Mouse (Mus musculus) midbrain, embryonic 10.5 days (tissue): ENCODE data around the gene Gm20708. TPM values are rescaled to one million over a fixed set of nuclear protein-coding genes. Genes with fewer than 3 reads are reported as not detected.
A peak's percentile ranks its signal among the peaks of the same experiment; 100 is the strongest.
"Not testable (repeated sequence)": the region's sequence is repeated elsewhere in the genome, so short reads cannot be mapped to it uniquely, and the experiment has no call there.

ENCODE experiments used
- DNase-seq: peaks from one replicate; pipeline ENCODE4 v3.0.0-alpha.2; 2017; ENCODE audit warnings: low spot score
- H3K27ac ChIP-seq: fragments of 300-500 bp; sonication (generic); replicated peaks from 2 replicates; pipeline ENCODE4 v1.5.1; 2016; ENCODE audit warnings: mild to moderate bottlenecking
- H3K27me3 ChIP-seq: fragments of 300-500 bp; sonication (generic); 2 replicates; pipeline ENCODE4 v1.6.1; 2016; ENCODE audit warnings: low read depth, mild to moderate bottlenecking; ENCODE audit not compliant: poor library complexity, severe bottlenecking
- H3K36me3 ChIP-seq: fragments of 300-500 bp; sonication (generic); 2 replicates; pipeline ENCODE4 v1.6.1; 2016; ENCODE audit warnings: mild to moderate bottlenecking, moderate library complexity
- H3K4me1 ChIP-seq: fragments of 300-500 bp; sonication (generic); 2 replicates; pipeline ENCODE4 v1.6.1; 2016
- H3K4me3 ChIP-seq: fragments of 300-500 bp; sonication (generic); 2 replicates; pipeline ENCODE4 v1.5.1; 2016; ENCODE audit warnings: mild to moderate bottlenecking, moderate library complexity
- H3K9me3 ChIP-seq: fragments of 300-500 bp; sonication (generic); replicated peaks from 2 replicates; pipeline ENCODE4 v1.6.1; 2016; ENCODE audit warnings: mild to moderate bottlenecking
- WGBS: fragments of 180-500 bp; shearing (Covaris S2); methylation state at CpG from one replicate; pipeline ENCODE4 v1.1.7; 2016; 5-methylcytosine and 5-hydroxymethylcytosine counted together
- polyA plus RNA-seq: library from polyadenylated mRNA; unstranded; fragments of >200 nt; fragmentation: Nextera tagmentation; extraction: Ambion mirVana; gene quantifications from 2 replicates; pipeline ENCODE4 v1.2.1, GENCODE M21; 2016

Gene Gm20708
- polyA plus RNA-seq, 1 experiment from 2014 or later, result 0.58 TPM

- not testable (repeated sequence) for H3K27ac ChIP-seq, H3K27me3 ChIP-seq, H3K9me3 ChIP-seq, DNase-seq, H3K36me3 ChIP-seq, H3K4me3 ChIP-seq
- peaks cover 25% of the 10 kb centered on the region for H3K4me1 ChIP-seq
- WGBS, result 77% methylated on average over 6 of the region's 6 CpGs
Observed at GRCm38 (mm10) chr11:117833509-117833908, 24.0 kb downstream of the Gm20708 start.

GRCm38 (mm10) chr11:117834086-117834485 is 24.6 kb downstream of the Gm20708 start:
- no peak overlapping the region for H3K27ac ChIP-seq
- H3K36me3 ChIP-seq, result no peaks in the 10 kb centered on the region
- no peak overlapping the region for H3K4me3 ChIP-seq
- DNase-seq, result no peak
- H3K4me1 ChIP-seq, result peaks cover 20% of the 10 kb centered on the region
- H3K27me3 ChIP-seq, result no peaks in the 10 kb centered on the region
- 97% methylated on average over 8 of the region's 8 CpGs for WGBS
- H3K9me3 ChIP-seq, result no peaks in the 10 kb centered on the region

GRCm38 (mm10) chr11:117836306-117836705 is 26.8 kb downstream of the Gm20708 start:
- Histone ChIP-seq H3K9me3 (no peaks in the 10 kb centered on the region), H3K36me3 (no peaks in the 10 kb centered on the region), H3K4me3 (peak overlapping the region; percentile 26; the same call in 1 of the 2 replicates), H3K27ac (no peak overlapping the region), H3K27me3 (no peaks in the 10 kb centered on the region), H3K4me1 (peaks cover 17% of the 10 kb centered on the region)
- DNase-seq, result no peak
- WGBS, result 29% methylated on average over 13 of the region's 13 CpGs

GRCm38 (mm10) chr11:117838572-117838971 is 29.1 kb downstream of the Gm20708 start:
- Histone ChIP-seq H3K27me3 (no peaks in the 10 kb centered on the region), H3K4me3 (no peak overlapping the region), H3K36me3 (no peaks in the 10 kb centered on the region), H3K4me1 (peaks cover 4% of the 10 kb centered on the region; the same call in 1 of the 2 replicates), H3K9me3 (no peaks in the 10 kb centered on the region), H3K27ac (no peak overlapping the region)
- WGBS, result 78% methylated on average over 2 of the region's 2 CpGs
- DNase-seq, result no peak

- 86% methylated on average over 1 of the region's 1 CpGs for WGBS
- no peaks in the 10 kb centered on the region for H3K9me3 ChIP-seq
- DNase-seq, result no peak
- no peak overlapping the region for H3K4me3 ChIP-seq
- H3K36me3 ChIP-seq, result no peaks in the 10 kb centered on the region
- H3K27me3 ChIP-seq, result no peaks in the 10 kb centered on the region
- H3K4me1 ChIP-seq, result peaks cover 4% of the 10 kb centered on the region; the same call in 1 of the 2 replicates
- no peak overlapping the region for H3K27ac ChIP-seq
Observed at GRCm38 (mm10) chr11:117839021-117839420, 29.6 kb downstream of the Gm20708 start.

GRCm38 (mm10) chr11:117840910-117841309 is 31.4 kb downstream of the Gm20708 start:
- no peak for DNase-seq
- H3K27me3 ChIP-seq, result no peaks in the 10 kb centered on the region
- H3K4me3 ChIP-seq, result no peak overlapping the region
- H3K27ac ChIP-seq, result no peak overlapping the region
- no peaks in the 10 kb centered on the region for H3K9me3 ChIP-seq
- peaks cover 4% of the 10 kb centered on the region; the same call in 1 of the 2 replicates for H3K4me1 ChIP-seq
- 67% methylated on average over 1 of the region's 1 CpGs for WGBS
- no peaks in the 10 kb centered on the region for H3K36me3 ChIP-seq

GRCm38 (mm10) chr11:117843434-117843833 is 34.0 kb downstream of the Gm20708 start:
- Histone ChIP-seq H3K9me3 (no peaks in the 10 kb centered on the region), H3K36me3 (no peaks in the 10 kb centered on the region), H3K4me1 (peaks cover 9% of the 10 kb centered on the region), H3K4me3 (no peak overlapping the region), H3K27ac (no peak overlapping the region), H3K27me3 (no peaks in the 10 kb centered on the region)
- DNase-seq, result no peak
- WGBS, result 91% methylated on average over 2 of the region's 2 CpGs

- H3K4me3 ChIP-seq, result no peak overlapping the region
- H3K36me3 ChIP-seq, result no peaks in the 10 kb centered on the region
- H3K27ac ChIP-seq, result no peak overlapping the region
- H3K27me3 ChIP-seq, result no peaks in the 10 kb centered on the region
- WGBS, result 64% methylated on average over 2 of the region's 2 CpGs
- H3K9me3 ChIP-seq, result no peaks in the 10 kb centered on the region
- no peak for DNase-seq
- H3K4me1 ChIP-seq, result peaks cover 23% of the 10 kb centered on the region
Observed at GRCm38 (mm10) chr11:117844997-117845396, 35.5 kb downstream of the Gm20708 start.

- Histone ChIP-seq H3K9me3 (no peaks in the 10 kb centered on the region), H3K4me1 (peaks cover 30% of the 10 kb centered on the region), H3K36me3 (peaks cover 4% of the 10 kb centered on the region), H3K4me3 (no peak overlapping the region), H3K27ac (no peak overlapping the region), H3K27me3 (no peaks in the 10 kb centered on the region)
- 81% methylated on average over 2 of the region's 2 CpGs for WGBS
- DNase-seq, result no peak
Observed at GRCm38 (mm10) chr11:117845651-117846050, 36.2 kb downstream of the Gm20708 start.

GRCm38 (mm10) chr11:117846640-117847039 is 37.2 kb downstream of the Gm20708 start:
- Histone ChIP-seq H3K4me1 (peaks cover 35% of the 10 kb centered on the region), H3K27ac (no peak overlapping the region), H3K9me3 (no peaks in the 10 kb centered on the region), H3K4me3 (no peak overlapping the region), H3K27me3 (no peaks in the 10 kb centered on the region), H3K36me3 (peaks cover 13% of the 10 kb centered on the region)
- DNase-seq, result no peak
- 65% methylated on average over 5 of the region's 5 CpGs for WGBS

- peaks cover 35% of the 10 kb centered on the region for H3K4me1 ChIP-seq
Observed at GRCm38 (mm10) chr11:117847593-117848215, 38.2 kb downstream of the Gm20708 start.

GRCm38 (mm10) chr11:117848271-117848984 is 39.0 kb downstream of the Gm20708 start:
- Histone ChIP-seq H3K27ac (peak overlapping the region; percentile 97), H3K4me3 (peak overlapping the region; percentile 81), H3K36me3 (peaks cover 30% of the 10 kb centered on the region), H3K27me3 (no peaks in the 10 kb centered on the region), H3K4me1 (peaks cover 35% of the 10 kb centered on the region), H3K9me3 (no peaks in the 10 kb centered on the region)
- WGBS, result 17% methylated on average over 19 of the region's 19 CpGs
- no peak for DNase-seq

More at GRCm38 (mm10) chr11:117847593-117848215, 38.2 kb downstream of the Gm20708 start:
- H3K4me3 ChIP-seq, result peak overlapping the region; percentile 81
- H3K36me3 ChIP-seq, result peaks cover 23% of the 10 kb centered on the region
- H3K9me3 ChIP-seq, result no peaks in the 10 kb centered on the region
- H3K27ac ChIP-seq, result peak overlapping the region; percentile 97
- no peak for DNase-seq
- 88% methylated on average over 7 of the region's 7 CpGs for WGBS
- H3K27me3 ChIP-seq, result no peaks in the 10 kb centered on the region
